Mouse (Mus musculus): ENCODE data around the gene Zfyve21.
A peak's percentile ranks its signal among the peaks of the same experiment; 100 is the strongest.

Gene Zfyve21

GRCm38 (mm10) chr12:111800459-111801183, 13.3 kb upstream of the Zfyve21 start:
- no peak for DNase-seq (ENCODE audit: low spot score)

GRCm38 (mm10) chr12:111803538-111803937, 10.4 kb upstream of the Zfyve21 start:
- DNase-seq (ENCODE audit: low spot score), result no peak

- DNase-seq (ENCODE audit: low spot score), result no peak
Measured at GRCm38 (mm10) chr12:111808775-111809174, 5.2 kb upstream of the Zfyve21 start.

- DNase-seq (ENCODE audit: low spot score), result peak; percentile 85
Measured at GRCm38 (mm10) chr12:111809762-111810161, 4.2 kb upstream of the Zfyve21 start.

- DNase-seq (ENCODE audit: low spot score), result no peak
Measured at GRCm38 (mm10) chr12:111812075-111812474, 1.9 kb upstream of the Zfyve21 start.

GRCm38 (mm10) chr12:111812611-111813010, 1.4 kb upstream of the Zfyve21 start:
- no peak for DNase-seq (ENCODE audit: low spot score)

- DNase-seq (ENCODE audit: low spot score), result peak; percentile 61
Measured at GRCm38 (mm10) chr12:111813111-111813765, 732 bp upstream of the Zfyve21 start.

GRCm38 (mm10) chr12:111814769-111815762, 1.1 kb downstream of the Zfyve21 start:
- DNase-seq (ENCODE audit: low spot score), result no peak

GRCm38 (mm10) chr12:111816528-111816927, 2.6 kb downstream of the Zfyve21 start:
- DNase-seq (ENCODE audit: low spot score), result peak; percentile 80

- DNase-seq (ENCODE audit: low spot score), result no peak
Measured at GRCm38 (mm10) chr12:111816967-111817366, 3.0 kb downstream of the Zfyve21 start.

- no peak for DNase-seq (ENCODE audit: low spot score)
Measured at GRCm38 (mm10) chr12:111817991-111818390, 4.0 kb downstream of the Zfyve21 start.

- DNase-seq (ENCODE audit: low spot score), result peak; percentile 76
Measured at GRCm38 (mm10) chr12:111819936-111820335, 6.0 kb downstream of the Zfyve21 start.

GRCm38 (mm10) chr12:111820708-111821107, 6.7 kb downstream of the Zfyve21 start:
- no peak for DNase-seq (ENCODE audit: low spot score)

GRCm38 (mm10) chr12:111821931-111822330, 8.0 kb downstream of the Zfyve21 start:
- no peak for DNase-seq (ENCODE audit: low spot score)

- DNase-seq (ENCODE audit: low spot score), result no peak
Measured at GRCm38 (mm10) chr12:111827556-111827955, 13.6 kb downstream of the Zfyve21 start.

- no peak for DNase-seq (ENCODE audit: low spot score)
Measured at GRCm38 (mm10) chr12:111829447-111829846, 15.5 kb downstream of the Zfyve21 start.

- no peak for DNase-seq (ENCODE audit: low spot score)
Measured at GRCm38 (mm10) chr12:111829954-111830353, 16.0 kb downstream of the Zfyve21 start.

GRCm38 (mm10) chr12:111830375-111830774, 16.4 kb downstream of the Zfyve21 start:
- DNase-seq (ENCODE audit: low spot score), result no peak

- DNase-seq (ENCODE audit: low spot score), result no peak
Measured at GRCm38 (mm10) chr12:111832643-111833042, 18.7 kb downstream of the Zfyve21 start.

- no peak for DNase-seq (ENCODE audit: low spot score)
Measured at GRCm38 (mm10) chr12:111833457-111833856, 19.5 kb downstream of the Zfyve21 start.

GRCm38 (mm10) chr12:111842565-111843433, 28.8 kb downstream of the Zfyve21 start:
- no peak for DNase-seq (ENCODE audit: low spot score)

All from testis, postnatal 10 days (tissue).